Mouse (Mus musculus) gastrocnemius, postnatal 25 days (tissue): ENCODE measurements around the gene Ube2i. TPM values are rescaled to one million over a fixed set of nuclear protein-coding genes. Genes with fewer than 3 reads are reported as not detected.
"Not testable (repeated sequence)": the region's sequence is repeated elsewhere in the genome, so short reads cannot be mapped to it uniquely, and the experiment has no call there.

Experiments used
- DNase-seq: peaks from one replicate; pipeline ENCODE4 v3.0.0; 2022
- total RNA-seq, 2 experiments: library from RNA; stranded (reverse); gene quantifications; 1 replicate in 1 of 2; 2 replicates in 1 of 2; pipeline ENCODE4 v1.2.3; 2021

The Ube2i gene
- total RNA-seq, 2 experiments from 2014 or later: 59.1 to 62.2 TPM

GRCm38 (mm10) chr17:25253760-25254159 is 20.7 kb downstream of the Ube2i start:
- no peak for DNase-seq

DNA sequence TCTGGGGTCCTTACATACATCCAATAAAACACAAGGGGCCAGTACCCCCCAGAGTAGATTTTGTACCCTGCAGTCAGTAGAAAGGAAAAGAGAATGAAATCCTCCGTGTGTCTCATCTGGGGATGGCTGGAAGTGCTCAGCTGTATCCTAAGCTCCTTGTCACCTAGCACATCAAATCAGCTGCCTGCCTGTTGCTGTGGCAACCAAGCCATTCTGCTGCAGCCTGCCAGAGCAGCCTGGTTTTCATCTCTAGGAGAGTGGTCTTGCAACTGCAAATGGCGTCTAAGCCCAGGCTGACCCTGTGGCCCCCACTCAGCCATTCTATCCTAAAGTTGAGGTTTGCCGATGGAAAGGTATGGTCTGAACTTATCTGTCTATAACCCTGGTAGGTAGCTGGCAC is 21.8 kb downstream of the Ube2i start:
- no peak for DNase-seq

- no peak for DNase-seq
Observed at GRCm38 (mm10) chr17:25250181-25250835, 24.1 kb downstream of the Ube2i start.

DNA sequence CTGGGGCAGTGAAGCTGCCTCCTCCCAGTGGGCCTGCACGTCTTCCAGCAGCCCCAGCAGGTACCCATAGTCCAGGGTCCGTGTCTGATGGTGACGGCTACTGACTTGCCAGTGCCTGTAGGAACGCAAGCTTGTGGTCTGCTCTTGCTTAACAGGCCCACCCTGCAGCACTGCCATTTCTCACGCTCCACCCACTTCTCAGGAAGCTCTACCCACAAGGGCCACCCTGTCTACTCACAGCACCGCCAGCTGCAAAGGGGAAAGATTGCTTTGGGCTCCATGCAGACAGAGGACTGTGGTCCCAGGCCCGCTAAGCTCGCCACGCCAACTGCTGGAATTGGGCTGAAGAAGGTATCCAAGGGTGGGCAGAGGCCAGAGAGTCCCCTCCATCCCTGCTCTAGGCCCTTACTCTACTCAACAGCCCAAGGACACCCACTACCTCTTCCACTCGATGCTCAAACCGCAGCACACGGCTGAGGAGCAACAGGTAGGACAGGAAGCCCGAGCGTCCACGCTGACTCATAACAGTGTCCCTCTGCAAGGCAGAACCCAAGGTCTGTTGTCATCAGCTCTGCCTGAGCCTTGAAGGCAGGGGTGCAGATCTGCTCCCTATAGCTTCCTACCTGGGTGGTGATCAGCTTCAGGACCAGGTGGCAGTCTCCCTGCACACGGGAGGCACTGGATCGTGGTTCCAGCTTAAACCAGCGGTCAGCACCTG is 26.2 kb downstream of the Ube2i start:
- no peak for DNase-seq

DNA sequence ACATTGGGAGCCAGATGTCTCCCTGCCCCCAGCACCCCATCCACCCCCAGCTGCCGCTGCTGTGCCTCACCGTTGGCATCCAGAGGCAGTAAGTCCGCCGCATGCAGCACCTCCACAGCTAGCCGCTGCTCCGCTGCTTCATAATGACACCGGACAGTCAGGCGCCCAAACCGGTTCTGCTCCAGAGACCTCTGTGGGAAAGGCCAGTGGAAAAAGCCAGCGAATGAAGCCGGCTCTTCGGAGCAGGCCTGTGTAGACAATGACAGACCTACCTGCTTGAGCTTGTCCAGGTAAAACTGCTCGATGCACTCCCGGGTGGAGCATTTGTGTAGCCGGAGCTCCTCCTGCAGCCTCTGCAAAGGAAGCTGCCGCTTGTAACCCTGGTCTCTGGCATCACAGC is 30.2 kb downstream of the Ube2i start:
- no peak for DNase-seq

GRCm38 (mm10) chr17:25243131-25243780 is 31.2 kb downstream of the Ube2i start:
- no peak for DNase-seq

- peak; percentile 77 for DNase-seq
Observed at GRCm38 (mm10) chr17:25239695-25240636, 34.5 kb downstream of the Ube2i start, which contains the start of the genes Gnptg and Tsr3. TSS of gene Gnptg (minus strand) at chr17:25240124. TSS of gene Tsr3 (plus strand) at chr17:25240170.

GRCm38 (mm10) chr17:25235635-25236034 is 38.8 kb downstream of the Ube2i start:
- no peak for DNase-seq

GRCm38 (mm10) chr17:25231621-25232020 is 42.8 kb downstream of the Ube2i start:
- not testable (repeated sequence) for DNase-seq

DNA sequence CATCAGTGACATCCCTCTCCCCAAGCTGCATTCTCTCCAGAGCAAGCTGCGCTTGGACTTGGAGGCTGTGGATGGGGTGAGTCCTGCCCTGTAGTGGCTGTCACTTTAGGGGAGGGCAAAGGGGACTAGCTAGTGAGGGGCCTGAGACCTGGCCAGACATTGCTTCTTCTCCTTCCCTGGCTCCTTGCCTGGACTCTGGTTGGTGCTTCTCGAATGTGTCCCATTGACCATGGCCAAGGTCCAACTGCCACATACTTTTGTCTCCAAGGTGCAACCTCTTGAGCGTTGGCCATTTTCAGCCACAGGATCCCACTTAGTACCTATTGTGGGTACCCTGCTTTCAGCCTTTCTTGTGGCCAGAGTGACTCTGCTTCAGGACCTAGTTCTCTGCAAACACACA is 43.7 kb downstream of the Ube2i start:
- DNase-seq: no peak

- not testable (repeated sequence) for DNase-seq
Observed at GRCm38 (mm10) chr17:25230014-25230655, 44.3 kb downstream of the Ube2i start.

DNA sequence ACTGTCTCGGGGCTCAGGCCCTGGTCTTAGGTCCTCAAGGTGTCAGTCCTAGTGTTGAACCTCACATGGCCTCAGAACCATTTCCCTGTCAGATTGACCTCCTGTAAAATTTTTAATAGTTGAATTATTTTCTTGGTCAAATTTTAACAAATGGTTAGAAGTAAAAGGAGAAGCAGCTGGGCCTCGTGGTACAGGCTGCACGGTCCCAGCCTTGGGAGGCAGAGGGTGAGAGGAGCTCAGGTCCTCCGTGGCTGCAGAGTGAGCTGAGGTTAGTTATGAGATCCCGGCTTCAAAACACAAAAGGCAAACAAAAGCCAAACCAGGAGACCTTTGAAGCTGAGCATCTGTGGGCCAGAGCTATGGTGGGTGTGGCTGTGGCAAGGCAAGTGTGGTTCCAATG is 46.4 kb downstream of the Ube2i start:
- DNase-seq: no peak

DNA sequence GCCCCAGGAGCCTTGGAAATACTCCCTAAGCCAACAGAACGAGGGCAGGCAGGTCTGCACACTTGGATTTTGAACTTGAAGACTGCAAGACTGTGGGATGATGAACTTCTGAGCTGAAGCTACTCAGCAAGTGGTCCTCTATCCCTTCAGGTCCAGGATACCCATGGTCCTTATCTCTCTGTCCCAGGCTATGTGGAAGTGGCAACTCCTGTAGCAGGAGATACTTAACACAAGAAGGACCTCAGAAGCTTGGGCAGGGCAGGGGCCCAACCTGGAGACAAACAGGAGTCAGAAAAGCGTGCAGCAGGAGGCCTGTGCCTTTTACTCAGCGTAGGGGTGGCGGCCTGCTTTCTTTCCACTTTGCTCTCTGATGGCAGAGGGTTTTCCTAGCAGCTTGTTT is 48.8 kb downstream of the Ube2i start:
- DNase-seq: no peak

DNA sequence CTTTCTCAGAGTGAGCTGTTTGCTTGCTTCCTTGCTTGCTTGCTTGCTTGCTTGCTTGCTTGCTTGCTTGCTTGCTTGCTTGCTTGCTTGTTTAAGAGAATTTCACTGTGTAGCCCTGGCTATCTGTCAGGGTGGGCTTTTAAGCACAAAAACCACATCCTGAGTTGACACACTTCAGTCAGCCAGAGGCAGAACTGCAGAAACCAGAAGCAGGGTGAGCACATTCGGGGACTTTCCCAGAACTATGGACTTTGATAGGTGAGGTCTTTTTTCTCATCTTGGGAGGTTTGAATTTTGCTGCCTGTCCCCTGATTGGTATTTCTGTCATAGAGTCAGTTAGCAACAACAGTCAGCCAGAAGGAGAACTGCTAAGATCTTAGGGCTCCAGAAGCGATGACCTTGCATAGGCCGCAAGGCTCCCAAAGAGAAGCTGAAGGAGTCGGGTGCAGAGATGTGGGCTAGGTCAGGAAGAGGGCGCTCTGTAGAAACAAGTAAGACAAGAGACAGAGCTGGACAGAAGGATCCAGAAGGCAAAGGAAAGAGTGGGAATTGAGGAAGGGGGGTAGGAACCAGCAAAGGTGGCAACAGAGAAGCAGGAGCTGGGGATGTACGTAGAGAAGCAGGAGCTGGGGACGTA is 49.7 kb downstream of the Ube2i start:
- no peak for DNase-seq

- no peak for DNase-seq
Observed at GRCm38 (mm10) chr17:25222951-25223601, 51.3 kb downstream of the Ube2i start.

DNA sequence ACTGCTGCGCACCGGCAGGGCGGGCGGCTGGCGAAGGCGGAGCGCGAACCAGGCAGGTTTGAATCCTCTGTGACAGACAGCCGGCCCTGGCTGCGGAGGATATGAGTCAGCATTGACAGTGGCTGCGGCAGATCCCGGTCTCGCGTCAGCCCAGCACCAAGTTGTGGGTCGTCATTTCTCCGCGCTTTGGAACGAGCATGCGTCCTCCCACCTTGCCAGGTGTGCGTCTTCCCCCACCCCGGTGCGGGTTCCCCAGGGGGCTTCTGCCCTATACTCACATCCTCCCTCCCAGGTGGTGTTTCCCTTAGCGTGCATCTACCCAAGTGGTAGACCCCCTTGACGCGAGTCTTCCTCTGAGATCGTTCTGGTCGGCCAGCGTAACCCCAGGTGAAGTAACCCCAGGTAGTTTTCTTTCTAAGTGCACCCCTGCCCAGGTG is 51.9 kb downstream of the Ube2i start:
- DNase-seq: not testable (repeated sequence)

DNA sequence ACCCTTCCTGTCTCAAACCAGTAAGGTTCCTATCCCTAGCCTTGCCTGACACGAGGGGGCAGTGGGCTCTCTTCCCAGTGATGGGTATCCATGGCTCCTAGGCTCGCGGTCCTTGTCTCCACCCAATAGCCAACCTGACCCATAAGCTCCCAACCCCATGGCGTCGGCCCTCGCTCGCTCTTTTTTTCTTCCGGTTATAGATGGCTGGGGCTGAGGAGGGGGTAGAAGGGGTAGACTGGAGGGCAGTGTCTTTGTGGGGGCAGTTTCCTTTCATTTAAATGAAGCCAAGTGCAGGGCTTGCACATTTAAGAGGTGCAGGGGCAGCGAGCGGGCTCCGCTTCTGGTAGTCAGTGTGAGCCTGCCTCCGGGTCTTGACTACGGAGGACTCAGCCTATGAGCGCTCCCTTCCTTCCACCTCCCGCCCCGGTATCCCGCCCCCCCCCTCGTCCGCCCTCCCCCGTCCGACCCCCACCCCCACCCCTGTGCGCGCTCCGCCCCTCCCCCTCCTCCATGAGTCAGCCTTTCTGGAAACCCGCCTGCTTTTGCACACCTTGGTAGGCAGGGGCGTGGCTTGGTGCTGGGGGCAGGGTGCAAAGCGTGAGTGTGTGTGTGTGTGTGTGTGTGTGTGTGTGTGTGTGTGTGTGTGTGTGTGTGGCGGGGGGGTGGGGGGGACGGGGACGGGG is 52.5 kb downstream of the Ube2i start:
- no peak for DNase-seq

DNA sequence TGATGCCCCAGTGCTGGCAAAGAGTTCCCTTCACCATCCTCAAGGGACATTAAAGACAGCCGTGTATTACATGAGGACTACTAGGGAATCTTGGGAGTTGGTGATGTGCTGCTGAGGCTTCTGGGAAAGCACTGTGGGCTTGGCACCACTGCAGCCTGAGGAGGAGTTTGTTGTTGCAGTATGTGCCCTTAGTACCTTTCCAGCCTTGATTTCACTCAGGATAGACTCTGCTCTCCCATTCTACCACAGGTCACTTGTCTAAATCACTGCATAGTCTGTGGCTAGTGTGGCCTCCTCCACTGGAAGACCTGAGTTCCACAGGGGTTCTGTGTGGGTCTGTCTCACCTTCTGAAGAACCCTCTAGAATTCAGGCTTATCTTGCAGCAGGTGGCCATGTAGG is 53.7 kb downstream of the Ube2i start:
- DNase-seq: no peak

GRCm38 (mm10) chr17:25219492-25220295 is 54.7 kb downstream of the Ube2i start:
- DNase-seq: no peak
